Mouse (Mus musculus) megakaryocyte, embryonic 14.5 days (primary cell): ENCODE measurements around the gene Slc9a3r2. TPM values are rescaled to one million over a fixed set of nuclear protein-coding genes. Genes with fewer than 3 reads are reported as not detected.

ENCODE experiments used
- H3K27me3 ChIP-seq: replicated peaks from 2 replicates; pipeline ENCODE3; 2012; ENCODE audit warnings: inconsistent platforms
- H3K36me3 ChIP-seq: replicated peaks from 2 replicates; pipeline ENCODE3; 2012; ENCODE audit warnings: low read length, inconsistent platforms, mixed read lengths
- H3K4me1 ChIP-seq: 2 replicates; pipeline ENCODE4 v1.6.1; 2012; ENCODE audit warnings: inconsistent platforms
- H3K4me3 ChIP-seq: replicated peaks from 2 replicates; pipeline ENCODE3; 2012; ENCODE audit warnings: moderate library complexity, mild to moderate bottlenecking, inconsistent platforms
- H3K9me3 ChIP-seq: 2 replicates; pipeline ENCODE4 v1.6.1; 2012; ENCODE audit warnings: inconsistent platforms
- FLI1 ChIP-seq: IDR thresholded peaks from 2 replicates; pipeline ENCODE4 v1.6.1; 2012; ENCODE audit warnings: low read length, inconsistent platforms, mixed read lengths
- GATA1 ChIP-seq: IDR thresholded peaks from 3 replicates; pipeline ENCODE4 v1.6.1; 2012; ENCODE audit warnings: mixed read lengths, low read length, inconsistent platforms, borderline replicate concordance
- polyA plus RNA-seq: library from polyadenylated mRNA; stranded (reverse); fragments of >175 nt; gene quantifications from 2 replicates; pipeline ENCODE4 v1.2.3, GENCODE M21; 2012; ENCODE audit warnings: low replicate concordance; ENCODE audit not compliant: insufficient read depth

The Slc9a3r2 gene
- polyA plus RNA-seq, 1 experiment: 0.85 TPM

GRCm38 (mm10) chr17:24595126-24596072 is 54.7 kb downstream of the Slc9a3r2 start:
- Histone ChIP-seq H3K36me3 (peaks cover 100% of the 10 kb centered on the region), H3K4me1 (peaks cover 23% of the 10 kb centered on the region), H3K27me3 (peaks cover under 1% of the 10 kb centered on the region), H3K9me3 (no peaks in the 10 kb centered on the region), H3K4me3 (no peak overlapping the region)
- TF ChIP-seq GATA1 (no peak), FLI1 (no peak)

GRCm38 (mm10) chr17:24593992-24594890 is 55.9 kb downstream of the Slc9a3r2 start:
- peaks cover 24% of the 10 kb centered on the region for H3K4me1 ChIP-seq
- H3K36me3 ChIP-seq: peaks cover 97% of the 10 kb centered on the region
- no peaks in the 10 kb centered on the region for H3K27me3 ChIP-seq
- no peaks in the 10 kb centered on the region for H3K9me3 ChIP-seq
- peak overlapping the region; percentile 50 for H3K4me3 ChIP-seq
- TF ChIP-seq GATA1 (no peak), FLI1 (no peak)

GRCm38 (mm10) chr17:24593248-24593647 is 56.9 kb downstream of the Slc9a3r2 start:
- no peak for TF ChIP-seq FLI1
- TF ChIP-seq GATA1: no peak
- peaks cover 92% of the 10 kb centered on the region for H3K36me3 ChIP-seq
- no peaks in the 10 kb centered on the region for H3K27me3 ChIP-seq
- H3K4me3 ChIP-seq: no peak overlapping the region
- no peaks in the 10 kb centered on the region for H3K9me3 ChIP-seq
- peaks cover 24% of the 10 kb centered on the region for H3K4me1 ChIP-seq

- H3K36me3 ChIP-seq: peaks cover 92% of the 10 kb centered on the region
- no peaks in the 10 kb centered on the region for H3K27me3 ChIP-seq
- H3K4me1 ChIP-seq: peaks cover 24% of the 10 kb centered on the region
- H3K9me3 ChIP-seq: no peaks in the 10 kb centered on the region
- H3K4me3 ChIP-seq: no peak overlapping the region
- TF ChIP-seq FLI1 (no peak), GATA1 (no peak)
These were observed 58.4 kb downstream of the Slc9a3r2 start for GRCm38 (mm10) chr17:24591695-24592094.

- Histone ChIP-seq H3K27me3 (no peaks in the 10 kb centered on the region), H3K9me3 (no peaks in the 10 kb centered on the region), H3K36me3 (peaks cover 92% of the 10 kb centered on the region), H3K4me1 (peaks cover 19% of the 10 kb centered on the region), H3K4me3 (no peak overlapping the region)
- TF ChIP-seq FLI1 (no peak), GATA1 (no peak)
These were observed 59.2 kb downstream of the Slc9a3r2 start for GRCm38 (mm10) chr17:24590943-24591342.

Other genes starting within 250 kb of the Slc9a3r2 start
- gene Rnps1, start 235.8 kb downstream of the Slc9a3r2 start, polyA plus RNA-seq: 183 and 234 TPM in 2 replicates
- 11.7 and 67.7 TPM in 2 replicates for gene Eci1, start 223.7 kb downstream of the Slc9a3r2 start, polyA plus RNA-seq
- gene Dnase1l2, start 207.2 kb downstream of the Slc9a3r2 start, polyA plus RNA-seq: not detected in 2 replicates
- gene E4f1, start 180.0 kb downstream of the Slc9a3r2 start, polyA plus RNA-seq: 9.7 and 18.7 TPM in 2 replicates
- 48.8 and 102 TPM in 2 replicates for gene Pgp, start 179.9 kb downstream of the Slc9a3r2 start, polyA plus RNA-seq
- not detected in 2 replicates for gene Bricd5, start 176.4 kb downstream of the Slc9a3r2 start, polyA plus RNA-seq
- gene Mlst8, start 171.2 kb downstream of the Slc9a3r2 start, polyA plus RNA-seq: 2.3 and 3.7 TPM in 2 replicates
- gene Caskin1, start 161.7 kb downstream of the Slc9a3r2 start, polyA plus RNA-seq: not detected in 2 replicates
- 122 and 123 TPM in 2 replicates for gene Traf7, start 122.4 kb downstream of the Slc9a3r2 start, polyA plus RNA-seq
- not detected in 2 replicates for gene Rab26, start 116.1 kb downstream of the Slc9a3r2 start, polyA plus RNA-seq
- gene Pkd1, start 100.5 kb downstream of the Slc9a3r2 start, polyA plus RNA-seq: 3.5 and 5.6 TPM in 2 replicates
- 26.7 and 30.6 TPM in 2 replicates for gene Tsc2, start 17.7 kb downstream of the Slc9a3r2 start, polyA plus RNA-seq
- gene Nthl1, start 17.6 kb downstream of the Slc9a3r2 start, polyA plus RNA-seq: 8.2 TPM in 1 of 2 replicates, not detected in the other
- gene Npw, start 8.1 kb upstream of the Slc9a3r2 start, polyA plus RNA-seq: 1.1 TPM in 1 of 2 replicates, not detected in the other
- 45.3 and 55.8 TPM in 2 replicates for gene Zfp598, start 19.4 kb upstream of the Slc9a3r2 start, polyA plus RNA-seq
- 0.04 TPM in 1 of 2 replicates, not detected in the other for gene Syngr3, start 39.6 kb upstream of the Slc9a3r2 start, polyA plus RNA-seq
- gene Gfer, start 45.8 kb upstream of the Slc9a3r2 start, polyA plus RNA-seq: 47.3 and 53.9 TPM in 2 replicates
- gene Noxo1, start 45.9 kb upstream of the Slc9a3r2 start, polyA plus RNA-seq: 1.5 and 2.1 TPM in 2 replicates
- 16.6 and 17.1 TPM in 2 replicates for gene Tbl3, start 57.3 kb upstream of the Slc9a3r2 start, polyA plus RNA-seq
- 0.74 TPM in 1 of 2 replicates, not detected in the other for gene Rnf151, start 67.7 kb upstream of the Slc9a3r2 start, polyA plus RNA-seq
- 653 and 1,069 TPM in 2 replicates for gene Rps2, start 67.8 kb upstream of the Slc9a3r2 start, polyA plus RNA-seq
- 519 and 729 TPM in 2 replicates for gene Ndufb10, start 74.2 kb upstream of the Slc9a3r2 start, polyA plus RNA-seq
- gene Rpl3l, start 77.5 kb upstream of the Slc9a3r2 start, polyA plus RNA-seq: 0.35 TPM in 1 of 2 replicates, not detected in the other
- gene Msrb1, start 86.3 kb upstream of the Slc9a3r2 start, polyA plus RNA-seq: 19.0 and 40.5 TPM in 2 replicates
- gene Hs3st6, start 102.7 kb upstream of the Slc9a3r2 start, polyA plus RNA-seq: not detected in 2 replicates
- gene Meiob, start 154.0 kb upstream of the Slc9a3r2 start, polyA plus RNA-seq: not detected in 2 replicates
- gene Hagh, start 189.8 kb upstream of the Slc9a3r2 start, polyA plus RNA-seq: 7.5 and 29.1 TPM in 2 replicates
- gene Fahd1, start 200.0 kb upstream of the Slc9a3r2 start, polyA plus RNA-seq: 2.0 and 2.8 TPM in 2 replicates
- gene Igfals, start 215.7 kb upstream of the Slc9a3r2 start, polyA plus RNA-seq: 0.25 TPM in 1 of 2 replicates, not detected in the other
- gene Nubp2, start 236.0 kb upstream of the Slc9a3r2 start, polyA plus RNA-seq: 58.9 and 67.0 TPM in 2 replicates
- 18.7 and 57.4 TPM in 2 replicates for gene Spsb3, start 236.3 kb upstream of the Slc9a3r2 start, polyA plus RNA-seq
- gene Eme2, start 244.8 kb upstream of the Slc9a3r2 start, polyA plus RNA-seq: 5.8 and 10.0 TPM in 2 replicates
- 75.3 and 168 TPM in 2 replicates for gene Mrps34, start 244.8 kb upstream of the Slc9a3r2 start, polyA plus RNA-seq
- gene Nme3, start 246.2 kb upstream of the Slc9a3r2 start, polyA plus RNA-seq: 18.4 TPM in 1 of 2 replicates, not detected in the other